Mouse (Mus musculus): ENCODE results near the gene Eme2. TPM values are rescaled to one million over a fixed set of nuclear protein-coding genes. Genes with fewer than 3 reads are reported as not detected.

Gene Eme2
- polyA plus RNA-seq, 1 experiment from 2014 or later = 12.2 TPM

DNA sequence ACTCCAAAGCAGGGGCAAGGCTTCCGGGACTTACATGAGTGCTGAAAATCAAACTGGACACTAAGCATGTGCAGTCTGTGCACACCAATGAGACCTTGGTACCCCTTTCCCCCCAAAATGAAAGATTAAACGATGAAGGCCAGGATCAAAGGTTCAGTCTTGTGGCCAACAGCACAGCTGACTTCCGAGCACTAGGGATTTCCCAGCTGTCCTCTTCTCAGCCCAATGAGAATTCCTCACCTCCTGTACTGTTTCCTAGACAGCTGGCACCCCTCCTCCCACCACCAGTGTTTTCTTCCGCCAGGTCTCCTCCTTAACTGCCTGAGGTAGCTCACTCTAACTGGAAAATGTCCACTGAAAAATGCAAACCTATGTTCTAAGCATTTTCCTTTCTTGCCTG is 38.3 kb upstream of the Eme2 start:
- ATAC-seq (ENCODE audit: low read depth) = no peak
- Histone ChIP-seq H3K9ac (ENCODE audit: low read depth, low read length) (no peak overlapping the region), H3K4me1 (ENCODE audit: control insufficient read depth, low read depth, low read length) (peaks cover 30% of the 10 kb centered on the region), H3K27me3 (ENCODE audit: control insufficient read depth, insufficient read depth, low read depth, low read length) (no peaks in the 10 kb centered on the region), H3K9me3 (replicated peaks; ENCODE audit: control insufficient read depth, low read length) (no peaks in the 10 kb centered on the region), H3K36me3 (ENCODE audit: control insufficient read depth, insufficient read depth) (peaks cover 2% of the 10 kb centered on the region; the same call in 1 of the 2 replicates), H3K4me2 (ENCODE audit: low read depth, low read length) (no peak overlapping the region), H3K27ac (ENCODE audit: low read length) (no peak overlapping the region), H3K4me3 (ENCODE audit: low read depth, low read length) (no peak overlapping the region)
- 70% methylated on average over 4 of the region's 4 CpGs for WGBS (ENCODE audit: insufficient replicate concordance)

DNA sequence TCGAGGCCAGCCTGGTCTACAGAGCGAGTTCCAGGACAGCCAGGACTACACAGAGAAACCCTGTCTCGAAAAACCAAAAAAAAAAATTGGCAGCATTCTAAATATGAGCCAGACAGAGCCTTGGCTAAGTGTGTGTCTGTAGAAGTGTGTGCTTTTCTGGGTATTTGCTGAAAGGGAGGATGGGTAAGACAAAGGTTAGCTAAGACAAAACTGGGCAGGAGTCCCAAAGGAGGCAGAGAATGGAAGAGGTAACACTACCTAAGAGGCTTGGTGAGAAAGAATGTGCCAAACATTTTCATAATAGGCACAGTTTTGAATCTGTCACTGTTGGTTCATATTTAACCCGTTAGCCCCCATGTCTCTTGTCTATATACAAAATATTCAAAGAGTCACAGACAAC is 37.5 kb upstream of the Eme2 start:
- H3K36me3 ChIP-seq (ENCODE audit: control insufficient read depth, insufficient read depth) = peaks cover 7% of the 10 kb centered on the region
- no peak overlapping the region for H3K27ac ChIP-seq (ENCODE audit: low read length)
- H3K4me3 ChIP-seq (ENCODE audit: low read depth, low read length) = no peak overlapping the region
- H3K4me1 ChIP-seq (ENCODE audit: control insufficient read depth, low read depth, low read length) = peaks cover 30% of the 10 kb centered on the region
- H3K27me3 ChIP-seq (ENCODE audit: control insufficient read depth, insufficient read depth, low read depth, low read length) = no peaks in the 10 kb centered on the region
- WGBS (ENCODE audit: insufficient replicate concordance) = 84% methylated on average over 4 of the region's 4 CpGs
- ATAC-seq (ENCODE audit: low read depth) = no peak
- H3K9ac ChIP-seq (ENCODE audit: low read depth, low read length) = no peak overlapping the region
- no peak overlapping the region for H3K4me2 ChIP-seq (ENCODE audit: low read depth, low read length)
- H3K9me3 ChIP-seq (replicated peaks; ENCODE audit: control insufficient read depth, low read length) = no peaks in the 10 kb centered on the region

DNA sequence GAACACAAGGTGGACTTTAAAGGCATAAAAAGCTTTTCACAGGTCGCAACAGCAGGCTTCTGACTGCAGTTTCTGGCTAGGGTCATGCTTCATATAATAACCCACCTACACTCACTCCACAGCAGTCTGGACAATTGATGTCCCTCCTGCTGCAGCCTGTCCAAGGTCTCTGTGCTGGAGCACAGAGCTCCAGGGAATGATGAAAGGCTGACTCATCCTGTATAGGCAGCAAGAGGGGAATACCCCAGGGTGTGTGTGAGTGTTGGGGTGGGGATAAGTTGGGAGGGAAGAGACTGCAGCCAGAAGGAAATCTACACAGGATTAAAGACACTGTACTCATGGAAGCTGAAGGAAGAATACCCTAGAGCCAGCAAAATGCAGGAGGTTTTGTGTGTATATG is 34.6 kb upstream of the Eme2 start:
- Histone ChIP-seq H3K9me3 (replicated peaks; ENCODE audit: control insufficient read depth, low read length) (no peaks in the 10 kb centered on the region), H3K27me3 (ENCODE audit: control insufficient read depth, insufficient read depth, low read depth, low read length) (no peaks in the 10 kb centered on the region), H3K4me2 (ENCODE audit: low read depth, low read length) (no peak overlapping the region), H3K36me3 (ENCODE audit: control insufficient read depth, insufficient read depth) (peaks cover 23% of the 10 kb centered on the region), H3K27ac (ENCODE audit: low read length) (no peak overlapping the region), H3K4me3 (ENCODE audit: low read depth, low read length) (no peak overlapping the region), H3K9ac (ENCODE audit: low read depth, low read length) (no peak overlapping the region), H3K4me1 (ENCODE audit: control insufficient read depth, low read depth, low read length) (peaks cover 14% of the 10 kb centered on the region)
- ATAC-seq (ENCODE audit: low read depth) = no peak
- WGBS (ENCODE audit: insufficient replicate concordance) = 88% methylated on average over 1 of the region's 1 CpGs

DNA sequence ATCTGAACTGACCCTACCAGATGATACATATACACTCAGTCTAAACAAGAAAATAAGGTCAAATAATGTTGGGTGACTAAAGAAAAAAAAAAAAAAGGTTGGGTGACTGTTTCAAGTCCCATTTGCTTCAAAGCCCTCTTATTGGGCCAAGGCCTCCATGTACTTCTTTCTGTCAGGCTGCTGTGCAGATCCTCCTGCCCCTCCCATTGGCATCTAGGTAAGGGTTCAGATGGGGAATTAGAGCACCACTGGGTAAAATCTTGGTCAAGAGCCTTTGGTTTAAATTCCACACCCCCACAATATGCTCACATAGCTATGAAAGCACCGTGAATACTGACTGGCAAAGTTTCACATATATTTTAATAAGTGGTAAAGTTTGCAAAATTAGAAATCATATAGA is 28.4 kb upstream of the Eme2 start:
- Histone ChIP-seq H3K4me2 (ENCODE audit: low read depth, low read length) (no peak overlapping the region), H3K9ac (ENCODE audit: low read depth, low read length) (no peak overlapping the region), H3K36me3 (ENCODE audit: control insufficient read depth, insufficient read depth) (peaks cover 41% of the 10 kb centered on the region), H3K9me3 (replicated peaks; ENCODE audit: control insufficient read depth, low read length) (no peaks in the 10 kb centered on the region), H3K27me3 (ENCODE audit: control insufficient read depth, insufficient read depth, low read depth, low read length) (no peaks in the 10 kb centered on the region), H3K4me3 (ENCODE audit: low read depth, low read length) (no peak overlapping the region), H3K4me1 (ENCODE audit: control insufficient read depth, low read depth, low read length) (no peaks in the 10 kb centered on the region), H3K27ac (ENCODE audit: low read length) (no peak overlapping the region)
- WGBS (ENCODE audit: insufficient replicate concordance) = 79% methylated on average over 1 of the region's 1 CpGs
- ATAC-seq (ENCODE audit: low read depth) = no peak

DNA sequence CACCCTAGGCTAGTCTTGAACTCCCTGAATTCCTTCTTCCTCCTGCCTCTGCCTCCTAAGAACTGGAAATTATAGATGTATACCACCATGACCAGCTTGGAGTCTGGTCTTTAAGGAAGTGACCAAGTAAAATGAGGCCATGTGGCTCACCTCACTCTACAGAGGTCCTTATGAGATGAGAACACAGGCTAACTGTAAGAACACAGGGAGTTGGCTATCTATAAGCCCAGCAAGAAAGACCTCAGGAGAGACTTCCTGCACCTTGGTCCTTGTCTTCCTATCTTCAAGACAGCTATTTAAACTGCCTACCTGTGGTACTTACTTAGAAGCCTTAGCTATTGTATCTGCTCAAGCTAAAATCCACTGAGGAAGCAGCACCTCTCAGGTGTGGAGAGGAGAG is 19.1 kb upstream of the Eme2 start:
- Histone ChIP-seq H3K4me1 (ENCODE audit: control insufficient read depth, low read depth, low read length) (no peaks in the 10 kb centered on the region), H3K4me2 (ENCODE audit: low read depth, low read length) (no peak overlapping the region), H3K27ac (ENCODE audit: low read length) (no peak overlapping the region), H3K27me3 (ENCODE audit: control insufficient read depth, insufficient read depth, low read depth, low read length) (no peaks in the 10 kb centered on the region), H3K4me3 (ENCODE audit: low read depth, low read length) (no peak overlapping the region), H3K36me3 (ENCODE audit: control insufficient read depth, insufficient read depth) (peaks cover 71% of the 10 kb centered on the region), H3K9me3 (replicated peaks; ENCODE audit: control insufficient read depth, low read length) (no peaks in the 10 kb centered on the region), H3K9ac (ENCODE audit: low read depth, low read length) (no peak overlapping the region)
- no peak for ATAC-seq (ENCODE audit: low read depth)

DNA sequence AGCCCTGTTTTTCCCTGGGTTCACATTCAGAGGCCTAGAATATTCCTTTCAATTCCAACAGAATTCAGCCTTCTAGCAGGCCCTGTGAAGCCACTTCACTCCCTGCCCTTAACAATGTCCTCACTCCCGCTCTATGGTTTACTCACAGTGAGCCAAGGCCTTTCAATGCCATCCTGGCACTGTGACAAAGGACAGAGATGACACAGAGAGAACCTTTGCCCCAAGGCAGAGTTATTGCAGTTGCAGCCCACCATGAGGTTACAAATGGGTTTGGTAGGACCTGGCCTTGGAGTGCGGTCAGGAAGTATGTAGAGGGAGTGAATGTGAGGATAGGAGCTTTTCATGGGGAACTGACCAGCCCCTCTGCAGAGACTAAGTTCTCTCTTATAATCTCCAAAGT is 12.7 kb upstream of the Eme2 start:
- 92% methylated on average over 2 of the region's 2 CpGs for WGBS (ENCODE audit: insufficient replicate concordance)
- Histone ChIP-seq H3K9me3 (replicated peaks; ENCODE audit: control insufficient read depth, low read length) (no peaks in the 10 kb centered on the region), H3K9ac (ENCODE audit: low read depth, low read length) (no peak overlapping the region), H3K27ac (ENCODE audit: low read length) (no peak overlapping the region), H3K4me3 (ENCODE audit: low read depth, low read length) (no peak overlapping the region), H3K4me2 (ENCODE audit: low read depth, low read length) (no peak overlapping the region), H3K27me3 (ENCODE audit: control insufficient read depth, insufficient read depth, low read depth, low read length) (no peaks in the 10 kb centered on the region), H3K4me1 (ENCODE audit: control insufficient read depth, low read depth, low read length) (peaks cover 15% of the 10 kb centered on the region), H3K36me3 (ENCODE audit: control insufficient read depth, insufficient read depth) (peaks cover 66% of the 10 kb centered on the region)
- no peak for ATAC-seq (ENCODE audit: low read depth)

DNA sequence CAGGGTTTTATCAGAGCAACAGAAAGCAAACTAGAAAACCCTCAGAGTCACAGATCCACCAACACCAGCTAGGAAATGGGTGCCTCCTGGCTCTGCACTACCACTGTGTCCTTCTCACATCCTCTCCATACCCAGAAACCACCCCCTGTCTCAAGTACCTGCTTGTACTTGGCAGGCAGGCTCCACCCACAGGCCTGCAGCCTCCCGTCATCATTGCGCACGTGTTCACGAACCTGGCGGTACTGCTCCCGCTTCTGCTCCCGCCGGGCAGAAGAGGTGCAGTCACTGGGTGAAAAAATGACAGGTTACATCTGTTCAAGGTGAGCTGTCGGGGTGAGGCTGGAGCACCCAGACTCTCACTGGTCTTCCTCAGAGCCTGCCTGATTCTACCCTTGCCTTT is 8.9 kb upstream of the Eme2 start:
- Histone ChIP-seq H3K4me2 (ENCODE audit: low read depth, low read length) (no peak overlapping the region), H3K4me3 (ENCODE audit: low read depth, low read length) (no peak overlapping the region), H3K9ac (ENCODE audit: low read depth, low read length) (peak overlapping the region; percentile 60; the same call in 1 of the 2 replicates), H3K27ac (ENCODE audit: low read length) (peak overlapping the region; percentile 98), H3K27me3 (ENCODE audit: control insufficient read depth, insufficient read depth, low read depth, low read length) (no peaks in the 10 kb centered on the region), H3K4me1 (ENCODE audit: control insufficient read depth, low read depth, low read length) (peaks cover 30% of the 10 kb centered on the region), H3K9me3 (replicated peaks; ENCODE audit: control insufficient read depth, low read length) (no peaks in the 10 kb centered on the region), H3K36me3 (ENCODE audit: control insufficient read depth, insufficient read depth) (peaks cover 78% of the 10 kb centered on the region)
- WGBS (ENCODE audit: insufficient replicate concordance) = 90% methylated on average over 9 of the region's 9 CpGs
- ATAC-seq (ENCODE audit: low read depth) = no peak

DNA sequence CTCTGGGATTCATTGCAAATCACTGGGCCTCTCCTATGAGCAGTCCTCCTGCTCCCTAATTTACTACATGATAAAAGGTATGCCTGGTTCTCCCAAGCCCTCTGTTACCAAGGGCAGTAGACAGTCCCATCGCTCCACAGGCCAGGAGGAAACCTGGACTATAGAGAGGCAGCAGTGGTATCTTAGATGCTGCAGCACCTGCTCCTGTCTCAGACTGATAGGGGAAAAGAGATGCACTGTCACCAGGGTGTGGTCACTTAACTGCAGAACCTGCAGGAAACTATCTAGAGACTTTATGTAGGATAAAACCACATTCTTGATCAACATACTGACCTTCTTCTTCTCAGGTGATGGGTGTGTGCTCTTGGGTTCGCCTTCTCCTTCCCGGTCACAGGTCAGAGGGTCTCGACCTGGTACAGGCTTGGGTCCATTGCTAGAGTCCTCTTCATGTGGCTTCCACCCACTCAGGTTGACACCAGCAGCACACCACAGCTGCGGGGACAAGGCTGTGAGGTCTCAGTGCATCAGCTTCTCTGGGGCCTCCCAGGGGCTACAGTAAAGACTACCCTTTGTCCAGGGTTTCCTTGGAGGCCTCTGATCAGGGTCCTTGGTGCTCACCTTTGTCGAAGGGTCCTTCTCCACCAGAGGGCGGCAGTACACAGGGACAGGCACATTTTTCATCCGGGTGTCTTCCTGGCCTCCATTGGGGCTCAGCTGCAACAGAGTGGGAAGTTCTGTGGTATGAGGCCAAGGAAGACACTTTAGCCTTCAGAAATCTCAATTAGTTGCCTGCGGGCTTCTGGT is 8.0 kb upstream of the Eme2 start:
- H3K9ac ChIP-seq (ENCODE audit: low read depth, low read length) = peak overlapping the region; percentile 60
- peaks cover 76% of the 10 kb centered on the region for H3K36me3 ChIP-seq (ENCODE audit: control insufficient read depth, insufficient read depth)
- H3K4me3 ChIP-seq (ENCODE audit: low read depth, low read length) = peak overlapping the region; percentile 33
- H3K27me3 ChIP-seq (ENCODE audit: control insufficient read depth, insufficient read depth, low read depth, low read length) = no peaks in the 10 kb centered on the region
- H3K27ac ChIP-seq (ENCODE audit: low read length) = peak overlapping the region; percentile 98
- no peaks in the 10 kb centered on the region for H3K9me3 ChIP-seq (replicated peaks; ENCODE audit: control insufficient read depth, low read length)
- peak overlapping the region; percentile 72 for H3K4me2 ChIP-seq (ENCODE audit: low read depth, low read length)
- H3K4me1 ChIP-seq (ENCODE audit: control insufficient read depth, low read depth, low read length) = peaks cover 33% of the 10 kb centered on the region
- peak; percentile 99 for ATAC-seq (ENCODE audit: low read depth)
- WGBS (ENCODE audit: insufficient replicate concordance) = 28% methylated on average over 9 of the region's 9 CpGs

DNA sequence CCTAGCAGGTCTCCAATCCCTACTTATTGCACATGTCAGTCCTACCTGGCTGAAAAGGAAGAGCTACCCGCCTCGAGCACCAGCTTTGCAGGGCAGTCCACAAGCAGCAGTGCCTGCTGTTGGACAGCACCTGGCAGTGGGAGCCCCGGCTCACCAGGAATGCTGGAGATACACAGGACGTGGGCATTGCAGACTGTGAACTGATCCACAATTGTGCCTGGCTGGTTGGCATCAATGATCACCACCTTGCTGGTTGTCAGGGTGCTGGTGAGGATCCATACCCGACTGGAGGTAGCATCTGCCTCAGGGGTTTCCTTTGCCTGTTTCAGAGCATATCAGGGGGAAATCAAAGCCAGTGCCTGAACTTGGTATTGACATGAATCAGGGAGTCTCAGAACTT is 7.2 kb upstream of the Eme2 start:
- ATAC-seq (ENCODE audit: low read depth) = no peak
- peak overlapping the region; percentile 72 for H3K4me2 ChIP-seq (ENCODE audit: low read depth, low read length)
- no peaks in the 10 kb centered on the region for H3K9me3 ChIP-seq (replicated peaks; ENCODE audit: control insufficient read depth, low read length)
- peaks cover 76% of the 10 kb centered on the region for H3K36me3 ChIP-seq (ENCODE audit: control insufficient read depth, insufficient read depth)
- WGBS (ENCODE audit: insufficient replicate concordance) = 78% methylated on average over 5 of the region's 5 CpGs
- no peaks in the 10 kb centered on the region for H3K27me3 ChIP-seq (ENCODE audit: control insufficient read depth, insufficient read depth, low read depth, low read length)
- H3K4me1 ChIP-seq (ENCODE audit: control insufficient read depth, low read depth, low read length) = peaks cover 40% of the 10 kb centered on the region
- peak overlapping the region; percentile 17; the same call in 1 of the 2 replicates for H3K9ac ChIP-seq (ENCODE audit: low read depth, low read length)
- peak overlapping the region; percentile 98 for H3K27ac ChIP-seq (ENCODE audit: low read length)
- peak overlapping the region; percentile 18 for H3K4me3 ChIP-seq (ENCODE audit: low read depth, low read length)

All from liver, embryonic 16.5 days (tissue).